Mouse (Mus musculus) spleen, adult 18-20 months (tissue): Measurements from ENCODE around the gene Olfr711.
"Not testable (repeated sequence)": the region's sequence is repeated elsewhere in the genome, so short reads cannot be mapped to it uniquely, and the experiment has no call there.

ENCODE experiments used
- DNase-seq, 2 experiments: peaks; one replicate each; pipeline ENCODE4 v3.0.0; 2022; ENCODE audit warnings: mixed read lengths in 2 of 2

The Olfr711 gene

DNA sequence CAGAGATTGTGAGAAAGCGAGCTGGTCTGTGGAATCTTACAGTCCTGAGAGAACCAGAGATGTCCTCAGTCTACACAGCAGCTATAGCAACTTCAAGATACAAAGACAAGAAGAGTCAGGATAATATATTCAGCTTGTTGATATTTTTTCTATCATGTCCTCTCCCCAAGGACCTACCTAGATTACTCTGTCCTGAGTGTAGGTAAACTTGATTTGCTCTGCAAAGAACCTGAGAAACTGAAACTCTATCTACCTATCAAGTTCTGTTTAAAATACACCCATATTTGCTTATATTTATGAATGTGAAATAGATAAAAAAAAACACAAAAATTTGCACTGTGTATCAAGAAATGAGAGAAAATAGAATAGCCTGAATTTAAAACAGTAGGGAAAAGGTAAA is at the start of gene Olfr711:
Gene Olfr711, minus strand, starts transcription at position 101 of the 400 bp plus-strand sequence.
- no peak for DNase-seq

DNA sequence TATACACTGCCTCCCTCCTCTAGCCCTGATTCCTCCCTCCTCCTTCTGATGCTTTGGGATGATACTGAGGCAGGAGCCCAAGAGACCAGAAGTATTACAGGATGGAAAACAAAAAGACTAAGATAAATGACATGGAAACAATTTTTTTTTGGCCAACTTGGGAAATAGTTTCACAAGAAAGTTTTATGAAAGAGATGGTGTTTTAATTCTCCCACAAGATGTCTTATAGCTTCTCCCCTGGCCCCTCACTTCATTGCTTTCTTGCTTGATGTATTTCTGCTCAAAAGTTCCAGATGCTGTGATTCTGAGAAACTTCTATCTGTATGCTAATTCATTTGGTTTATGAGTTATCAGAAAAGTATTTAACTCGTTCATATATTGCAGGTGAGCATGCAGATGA is 30.7 kb upstream of the Olfr711 start, which contains the start of gene Olfr2:
Gene Olfr2, minus strand, starts transcription at position 101 of the 400 bp plus-strand sequence.
- DNase-seq: no peak

DNA sequence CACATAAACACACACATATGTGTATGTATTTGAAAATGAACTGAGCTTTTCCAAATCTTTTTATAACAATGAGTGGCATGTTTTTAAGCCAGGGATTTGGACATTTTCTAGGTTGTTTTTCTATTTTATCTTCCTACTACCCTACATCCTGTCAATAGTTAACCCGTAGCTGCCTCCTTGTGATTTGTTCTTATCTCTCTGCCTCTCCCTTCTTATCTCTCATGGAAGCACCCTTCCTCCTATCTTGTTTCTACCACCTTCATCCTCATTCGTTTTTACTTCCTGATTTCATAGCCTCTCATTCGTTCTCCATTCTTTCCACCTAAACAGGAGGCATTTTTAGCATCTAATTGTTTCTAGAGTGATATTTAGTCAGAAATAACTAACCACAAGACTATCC is 28.9 kb upstream of the Olfr711 start:
- DNase-seq: no peak

GRCm38 (mm10) chr7:107000798-107001197 is 25.5 kb upstream of the Olfr711 start:
- no peak for DNase-seq

DNA sequence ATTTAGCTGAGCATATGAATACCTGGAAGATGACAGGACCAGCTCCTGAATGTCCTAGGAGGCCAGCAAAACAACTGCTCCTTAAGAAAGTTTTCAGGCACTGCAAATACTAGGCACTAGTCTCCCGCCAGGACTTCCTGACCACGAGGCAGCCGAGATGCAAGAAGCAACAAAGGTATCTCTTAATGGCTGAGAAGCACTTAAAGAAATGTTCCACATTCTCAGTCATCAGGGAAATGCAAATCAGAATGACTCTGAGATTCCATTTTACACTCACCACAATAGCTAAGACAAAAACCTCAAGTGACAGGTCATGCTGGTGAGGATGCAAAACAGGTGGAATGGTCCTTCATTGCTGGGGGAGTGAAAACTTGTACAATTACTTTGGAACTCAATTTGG is 10.0 kb upstream of the Olfr711 start:
- DNase-seq: no peak

- DNase-seq: not testable (repeated sequence)
Observed at GRCm38 (mm10) chr7:106967503-106967902, 7.8 kb downstream of the Olfr711 start.

DNA sequence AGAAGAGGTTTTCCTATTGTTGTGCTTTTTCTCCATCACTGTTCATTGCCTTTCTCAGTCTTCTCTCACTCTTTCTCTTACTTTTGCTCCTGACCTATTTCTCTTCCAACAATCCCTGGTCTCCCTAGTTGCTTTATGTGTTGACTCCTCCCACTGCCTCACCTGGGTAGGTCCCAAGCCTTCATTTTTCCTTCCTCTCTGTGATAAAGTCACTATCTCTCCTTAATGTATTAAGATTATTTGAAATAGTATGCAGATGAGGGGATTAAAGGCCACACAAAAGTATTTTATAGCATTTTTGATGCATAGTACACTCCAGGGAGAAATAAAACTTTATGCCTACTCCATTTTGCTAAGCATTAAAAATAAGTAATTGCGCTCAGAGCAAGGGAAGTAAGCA is 11.4 kb downstream of the Olfr711 start, which contains the start of gene Olfr6:
Gene Olfr6, minus strand, starts transcription at position 101 of the 400 bp plus-strand sequence.
- no peak for DNase-seq

GRCm38 (mm10) chr7:106948212-106948611 is 27.0 kb downstream of the Olfr711 start, which contains the start of gene Olfr710:
Gene Olfr710, minus strand, starts transcription at chr7:106948312.
- DNase-seq: no peak

DNA sequence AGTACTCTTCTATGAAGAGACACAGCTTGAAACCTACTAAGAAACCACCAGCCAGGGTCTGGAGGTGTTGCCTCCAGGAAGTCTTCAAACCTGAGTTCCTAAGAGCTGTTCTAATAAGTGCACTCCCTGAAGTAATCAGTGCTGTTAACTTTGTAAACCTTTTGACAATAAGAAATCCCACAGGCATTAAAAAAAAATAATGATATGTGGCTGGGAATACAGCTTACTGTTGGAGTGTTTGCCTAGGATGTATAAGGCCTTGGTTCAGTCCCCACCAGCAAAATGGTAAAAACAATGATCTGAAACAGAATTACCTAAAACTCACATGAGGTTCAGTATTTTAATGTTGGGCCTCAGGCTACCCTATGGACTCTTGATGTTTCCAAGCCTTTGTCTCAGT is 43.1 kb downstream of the Olfr711 start, which contains the start of gene Olfr709-ps1:
Gene Olfr709-ps1, minus strand, starts transcription at position 101 of the 400 bp plus-strand sequence.
- no peak for DNase-seq

GRCm38 (mm10) chr7:106920961-106921360 is 54.3 kb downstream of the Olfr711 start:
- not testable (repeated sequence) for DNase-seq
